Mouse (Mus musculus): ENCODE results near the gene Ssh2. TPM values are rescaled to one million over a fixed set of nuclear protein-coding genes. Genes with fewer than 3 reads are reported as not detected.

The Ssh2 gene
- 30.2 and 31.1 TPM in 2 replicates for polyA plus RNA-seq (2012)

DNA sequence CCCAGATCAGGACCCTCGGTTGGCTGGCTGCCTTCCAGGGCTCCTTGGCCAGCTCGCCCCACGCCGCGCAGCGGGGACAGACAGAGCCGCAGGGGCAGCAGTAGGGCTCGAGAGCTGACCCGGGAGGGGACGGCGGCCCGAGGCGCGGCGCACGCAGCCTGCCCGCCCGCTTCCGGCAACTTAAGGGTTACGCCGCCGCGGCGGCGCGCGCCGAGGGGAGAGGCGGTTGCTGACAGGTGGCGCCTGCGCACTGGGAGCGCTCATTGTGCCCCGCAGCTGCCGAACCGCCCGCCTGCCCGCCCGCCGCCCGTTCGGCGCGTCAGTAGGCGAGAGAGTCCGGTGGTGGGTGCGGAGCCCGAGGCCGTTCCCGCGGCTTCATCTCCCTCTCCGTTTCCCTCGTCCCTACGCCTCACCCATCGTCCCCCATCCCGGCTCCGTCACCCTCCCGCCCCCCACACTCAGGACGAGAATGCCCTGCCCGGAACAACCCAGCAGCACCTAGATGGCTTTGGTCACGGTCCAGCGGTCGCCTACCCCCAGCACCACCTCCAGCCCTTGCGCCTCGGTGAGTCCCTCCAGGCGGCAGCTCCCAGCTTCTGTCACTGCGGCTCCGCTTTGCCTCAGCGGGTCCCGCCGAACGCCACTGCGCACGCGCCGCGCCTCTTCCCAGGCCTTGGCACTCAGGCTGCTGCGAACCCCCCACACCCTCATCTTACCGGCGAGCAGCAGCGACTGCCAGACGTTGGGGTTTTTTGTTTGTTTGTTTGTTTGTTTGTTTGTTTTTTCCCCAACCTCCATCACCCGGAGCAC, at the start of gene Ssh2:
Gene Ssh2 (plus strand): TSS at position 337 of the 810 bp plus-strand sequence.
- TF ChIP-seq GATA1 (IDR thresholded peaks at IDR 0.05; ENCODE audit: low read length), result no peak

DNA sequence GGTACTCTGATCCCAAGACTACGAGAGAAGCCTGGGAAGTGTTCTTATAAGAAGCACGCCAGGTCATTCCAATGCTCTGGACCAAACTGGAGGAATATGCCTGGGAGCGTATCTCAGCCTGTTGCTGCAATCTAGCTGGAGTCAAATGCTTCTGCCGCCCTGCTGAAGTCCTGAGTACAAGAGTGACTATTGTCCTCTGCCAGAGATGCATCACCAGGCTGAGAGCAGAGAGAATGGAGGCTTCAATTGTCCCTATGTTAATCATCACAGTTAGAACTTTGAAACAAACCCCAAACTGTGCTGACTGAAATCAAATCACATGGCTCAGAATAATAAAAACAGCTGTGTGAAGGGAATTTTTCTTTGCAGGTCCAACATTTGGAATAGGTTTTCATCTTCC, 42.4 kb upstream of the Ssh2 start:
- TF ChIP-seq GATA1 (IDR thresholded peaks at IDR 0.05; ENCODE audit: low read length), result no peak

DNA sequence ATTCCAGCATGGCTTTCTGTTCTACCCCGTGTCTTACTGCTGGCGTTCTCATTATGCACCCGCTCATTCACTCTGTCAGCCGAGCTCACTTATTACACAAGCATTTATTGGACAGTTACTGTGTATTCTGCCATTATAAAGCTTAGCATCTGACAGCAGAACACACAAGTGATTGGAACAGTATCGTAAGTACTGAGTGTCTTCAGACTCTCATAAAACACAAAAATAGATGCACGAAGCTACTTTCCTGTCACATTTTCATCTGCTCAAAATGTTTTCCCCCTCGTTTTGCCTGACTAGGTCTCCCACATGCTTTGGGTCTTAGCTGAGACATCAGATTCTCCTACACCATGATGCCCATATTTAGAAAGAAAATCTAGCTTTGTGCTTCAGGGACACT, 41.6 kb upstream of the Ssh2 start:
- no peak for TF ChIP-seq GATA1 (IDR thresholded peaks at IDR 0.05; ENCODE audit: low read length)

DNA sequence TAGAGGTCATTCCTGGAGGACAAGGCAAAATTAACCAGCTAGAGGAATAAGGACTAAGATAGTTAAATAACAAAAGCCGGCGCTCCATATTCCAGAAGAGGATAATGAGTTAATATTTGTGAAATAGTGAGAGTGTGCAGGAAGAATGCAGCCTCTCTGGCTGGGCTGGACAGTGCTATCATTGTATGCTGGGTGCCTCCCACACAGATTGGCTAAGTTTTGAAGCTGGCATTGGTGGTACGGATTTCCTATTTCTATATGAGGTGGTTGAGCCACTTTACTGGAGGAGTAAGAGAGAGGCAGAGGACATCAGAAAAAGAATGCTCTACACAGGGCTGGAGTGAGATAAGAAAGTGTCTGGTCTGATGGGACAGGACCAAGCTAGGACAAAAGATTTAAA, 36.3 kb upstream of the Ssh2 start:
- no peak for TF ChIP-seq GATA1 (IDR thresholded peaks at IDR 0.05; ENCODE audit: low read length)

DNA sequence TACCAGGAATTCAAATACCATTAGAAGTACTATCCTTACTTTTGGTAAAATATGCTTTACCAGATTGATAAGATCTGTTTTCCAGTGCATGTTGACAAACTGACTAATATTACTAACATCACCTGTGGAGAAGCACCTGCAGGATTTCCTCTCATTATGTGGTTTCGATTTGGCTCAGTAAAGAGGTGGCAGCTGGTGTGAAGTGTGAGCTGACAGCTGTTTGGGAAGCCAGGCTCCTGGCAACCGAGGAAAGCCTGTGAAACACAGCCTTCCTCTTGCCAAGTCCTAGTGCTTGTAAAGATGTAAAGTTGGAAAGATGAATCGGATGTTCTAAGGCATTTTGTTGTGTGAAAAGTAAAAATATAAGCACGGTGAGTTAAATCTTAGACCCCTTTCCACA, 35.2 kb upstream of the Ssh2 start:
- TF ChIP-seq GATA1 (IDR thresholded peaks at IDR 0.05; ENCODE audit: low read length), result no peak

DNA sequence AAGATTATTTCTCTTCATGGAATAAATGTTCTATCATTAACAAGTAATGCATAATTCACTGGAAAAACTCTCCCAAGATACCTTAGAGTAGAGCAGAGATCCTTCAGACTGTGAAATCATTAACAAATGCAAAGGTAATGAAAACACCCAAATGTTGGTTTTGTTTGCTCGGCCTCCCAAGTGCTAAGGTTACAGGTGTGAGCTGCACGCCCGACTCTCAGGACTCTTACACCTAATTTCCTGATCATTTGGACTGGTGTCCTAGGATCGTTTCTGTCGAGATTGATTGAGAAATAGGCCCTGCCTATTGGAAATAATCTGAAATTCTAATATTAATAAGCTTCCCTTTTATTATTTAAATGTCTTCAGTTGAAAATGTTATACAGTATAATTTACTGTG, 34.6 kb upstream of the Ssh2 start:
- no peak for TF ChIP-seq GATA1 (IDR thresholded peaks at IDR 0.05; ENCODE audit: low read length)

DNA sequence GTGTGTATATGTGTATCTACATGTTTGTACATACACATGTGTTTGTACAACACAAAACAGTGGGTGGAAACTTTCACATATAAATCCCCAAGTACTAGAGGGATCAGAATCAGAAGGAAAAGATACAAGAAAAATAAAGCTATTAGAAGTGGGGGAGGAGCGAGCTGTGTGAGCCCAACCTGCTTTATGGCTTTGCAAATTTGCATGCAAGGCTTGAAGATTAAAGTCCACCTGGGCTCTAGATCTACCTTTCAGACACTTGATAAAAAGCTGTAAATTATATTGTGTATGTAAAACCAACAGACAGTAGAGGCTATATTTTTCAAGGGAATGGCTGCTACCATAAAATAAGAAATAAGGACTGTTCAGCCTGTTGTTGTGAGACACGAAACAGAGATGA, 34.0 kb upstream of the Ssh2 start:
- no peak for TF ChIP-seq GATA1 (IDR thresholded peaks at IDR 0.05; ENCODE audit: low read length)

DNA sequence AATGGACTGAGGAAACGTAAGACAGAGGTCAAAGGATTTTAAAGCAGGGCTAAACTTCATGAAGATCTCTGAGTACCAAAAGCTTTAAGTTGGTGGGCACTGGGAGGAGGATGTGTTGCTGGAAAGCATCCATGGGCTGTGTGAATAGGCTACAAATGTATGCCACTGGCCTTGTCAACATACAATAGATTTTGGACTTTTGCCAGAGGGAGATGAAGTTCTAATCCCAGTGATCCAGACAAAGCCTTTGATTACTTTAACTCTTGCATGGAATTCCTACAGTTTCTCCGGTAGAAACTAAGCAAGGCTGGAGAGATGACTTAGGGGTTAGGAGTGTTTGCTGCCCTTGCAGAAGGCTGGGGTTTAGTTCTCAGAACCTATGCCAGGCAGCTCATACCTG, 33.5 kb upstream of the Ssh2 start:
- TF ChIP-seq GATA1 (IDR thresholded peaks at IDR 0.05; ENCODE audit: low read length), result no peak

DNA sequence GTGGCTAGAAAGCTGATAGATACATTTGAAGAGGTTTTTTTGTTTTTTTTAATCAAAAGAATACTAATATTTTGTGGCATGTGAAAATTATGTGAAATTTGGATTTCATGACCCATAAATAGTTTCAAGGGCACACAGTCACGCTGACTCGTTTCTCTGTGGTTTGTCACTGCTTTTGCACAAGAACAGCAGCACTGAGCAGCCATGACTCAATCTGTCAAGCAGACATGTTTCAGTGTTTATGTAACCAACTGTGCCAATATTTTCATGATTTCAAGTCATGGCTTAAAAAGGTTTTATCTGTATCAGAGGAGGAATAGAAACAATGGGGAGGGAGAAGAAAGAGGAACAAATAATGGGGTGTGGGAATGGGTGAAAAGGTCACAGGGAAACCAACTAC, 31.2 kb upstream of the Ssh2 start:
- TF ChIP-seq GATA1 (IDR thresholded peaks at IDR 0.05; ENCODE audit: low read length), result no peak

DNA sequence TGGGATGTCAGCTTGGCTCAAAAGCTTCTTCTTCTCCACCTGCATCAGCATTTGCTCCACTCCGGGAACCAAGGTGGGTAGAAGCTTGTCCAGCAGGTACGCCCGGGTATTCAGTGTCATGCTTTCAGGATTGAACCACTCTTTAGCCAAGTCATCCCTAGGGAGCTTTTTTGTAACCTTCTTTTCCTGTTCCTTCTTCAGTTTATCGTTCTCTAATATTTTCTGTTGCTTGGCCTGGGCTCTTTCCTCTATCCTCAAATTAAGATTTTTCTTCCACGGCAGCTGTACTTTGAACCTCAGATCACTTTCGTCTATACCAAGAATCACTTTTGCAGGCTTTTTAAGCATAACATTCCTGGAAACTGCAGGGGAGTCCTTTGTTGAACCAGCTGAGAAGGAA, 27.2 kb upstream of the Ssh2 start, which contains the start of gene Efcab5:
Gene Efcab5 (minus strand): TSS at position 101 of the 400 bp plus-strand sequence.
- TF ChIP-seq GATA1 (IDR thresholded peaks at IDR 0.05; ENCODE audit: low read length), result no peak

DNA sequence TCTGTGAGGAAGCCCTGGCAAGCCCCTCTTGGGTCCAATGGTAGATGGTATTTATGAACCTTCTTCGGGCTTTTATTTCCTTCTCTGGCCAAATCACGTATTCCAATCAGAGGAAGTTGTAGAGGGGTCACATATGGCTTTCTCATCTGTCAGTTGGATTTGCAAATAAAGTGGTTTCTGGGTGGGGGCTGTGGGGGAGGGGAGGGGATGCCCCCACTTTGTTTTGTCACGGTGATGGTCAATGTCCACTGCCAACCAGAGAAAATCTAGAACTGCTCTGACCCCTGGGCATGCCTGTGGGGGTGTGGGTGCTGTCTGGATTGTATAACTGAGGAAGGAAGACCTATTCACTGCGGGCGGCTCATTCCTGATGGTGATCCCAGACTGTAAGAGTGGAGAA, 22.7 kb upstream of the Ssh2 start:
- no peak for TF ChIP-seq GATA1 (IDR thresholded peaks at IDR 0.05; ENCODE audit: low read length)

DNA sequence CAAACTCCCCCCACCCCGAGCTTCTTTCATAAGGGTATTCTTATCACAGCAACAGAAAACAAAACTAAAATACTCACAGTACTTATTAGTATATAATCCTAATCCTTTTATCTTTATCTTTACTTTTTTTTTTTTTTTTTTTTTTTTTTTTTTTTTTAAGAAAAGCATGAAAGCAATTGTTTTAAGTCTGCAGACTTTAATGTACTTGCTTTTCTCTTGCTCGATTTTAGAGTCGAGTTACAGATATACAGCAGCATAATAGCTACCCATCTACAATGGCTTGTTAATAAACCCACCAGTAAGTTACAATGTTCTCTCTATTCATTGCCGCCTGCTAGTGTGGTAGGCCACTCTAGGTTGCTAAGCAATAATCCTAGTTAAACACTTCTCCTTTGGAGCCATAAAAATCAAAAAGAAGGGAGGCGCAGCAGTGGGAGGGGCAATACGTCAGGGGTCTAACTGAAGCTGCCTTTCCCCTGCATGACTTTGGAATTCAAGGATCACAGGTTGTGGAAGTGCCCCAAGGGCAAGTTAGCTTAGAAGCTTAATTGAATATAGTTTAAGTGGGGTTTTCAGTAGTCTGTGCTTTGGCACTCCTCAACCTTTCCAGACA, 22.0 kb upstream of the Ssh2 start:
- TF ChIP-seq GATA1 (IDR thresholded peaks at IDR 0.05; ENCODE audit: low read length), result no peak

DNA sequence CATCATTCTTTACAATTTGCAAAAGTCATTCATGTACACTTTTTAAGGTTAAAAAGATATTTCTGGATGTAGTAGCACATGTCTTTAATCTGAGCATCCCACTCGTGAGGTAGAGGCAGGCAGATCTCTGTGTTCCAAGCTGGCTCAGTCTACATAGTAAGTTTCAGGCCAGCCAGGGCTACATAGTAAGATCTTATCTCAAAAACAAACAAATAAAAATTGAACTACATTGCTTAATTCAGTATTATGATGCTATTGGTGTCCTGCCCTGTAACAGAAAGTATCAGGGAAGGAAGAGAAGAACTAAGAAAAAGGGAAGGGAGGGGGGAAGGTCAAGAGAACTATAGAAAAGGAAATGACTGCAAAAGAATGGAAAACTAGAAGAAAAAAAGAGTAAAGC, 21.3 kb upstream of the Ssh2 start:
- no peak for TF ChIP-seq GATA1 (IDR thresholded peaks at IDR 0.05; ENCODE audit: low read length)

DNA sequence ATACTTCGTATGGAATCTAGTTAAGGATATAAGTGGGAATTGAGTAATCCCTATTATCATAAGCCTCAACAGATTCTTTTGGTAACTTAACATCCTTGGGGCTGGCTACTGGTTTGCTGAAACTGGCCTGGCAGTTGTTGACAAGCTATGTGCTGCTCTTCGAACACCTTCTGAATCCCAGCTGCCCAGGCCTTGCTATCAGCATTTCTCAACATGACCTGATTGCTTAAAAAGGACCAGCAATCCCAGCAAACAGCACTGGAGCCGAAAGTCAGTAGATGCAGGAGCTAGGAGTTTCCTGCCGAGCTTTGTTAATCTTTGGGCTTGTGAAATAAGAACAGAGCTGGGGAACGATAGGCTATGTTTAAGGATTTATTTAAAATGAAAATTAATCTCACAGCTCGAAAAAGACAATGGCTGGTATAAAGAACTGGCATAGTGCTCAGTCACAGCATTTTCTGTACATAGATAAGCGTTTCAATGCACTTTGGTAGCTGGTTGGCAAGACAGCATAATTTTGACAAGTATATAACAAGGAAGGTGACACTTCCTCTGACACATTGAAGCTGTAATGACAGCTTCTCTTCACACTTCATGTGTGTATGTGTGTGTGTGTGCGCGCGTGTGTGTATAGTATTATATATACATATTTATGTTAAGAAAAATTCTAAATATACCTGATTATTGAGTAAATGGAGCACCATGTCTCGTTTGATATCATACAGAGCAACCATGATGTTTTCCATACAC, 20.6 kb upstream of the Ssh2 start:
- no peak for TF ChIP-seq GATA1 (IDR thresholded peaks at IDR 0.05; ENCODE audit: low read length)

DNA sequence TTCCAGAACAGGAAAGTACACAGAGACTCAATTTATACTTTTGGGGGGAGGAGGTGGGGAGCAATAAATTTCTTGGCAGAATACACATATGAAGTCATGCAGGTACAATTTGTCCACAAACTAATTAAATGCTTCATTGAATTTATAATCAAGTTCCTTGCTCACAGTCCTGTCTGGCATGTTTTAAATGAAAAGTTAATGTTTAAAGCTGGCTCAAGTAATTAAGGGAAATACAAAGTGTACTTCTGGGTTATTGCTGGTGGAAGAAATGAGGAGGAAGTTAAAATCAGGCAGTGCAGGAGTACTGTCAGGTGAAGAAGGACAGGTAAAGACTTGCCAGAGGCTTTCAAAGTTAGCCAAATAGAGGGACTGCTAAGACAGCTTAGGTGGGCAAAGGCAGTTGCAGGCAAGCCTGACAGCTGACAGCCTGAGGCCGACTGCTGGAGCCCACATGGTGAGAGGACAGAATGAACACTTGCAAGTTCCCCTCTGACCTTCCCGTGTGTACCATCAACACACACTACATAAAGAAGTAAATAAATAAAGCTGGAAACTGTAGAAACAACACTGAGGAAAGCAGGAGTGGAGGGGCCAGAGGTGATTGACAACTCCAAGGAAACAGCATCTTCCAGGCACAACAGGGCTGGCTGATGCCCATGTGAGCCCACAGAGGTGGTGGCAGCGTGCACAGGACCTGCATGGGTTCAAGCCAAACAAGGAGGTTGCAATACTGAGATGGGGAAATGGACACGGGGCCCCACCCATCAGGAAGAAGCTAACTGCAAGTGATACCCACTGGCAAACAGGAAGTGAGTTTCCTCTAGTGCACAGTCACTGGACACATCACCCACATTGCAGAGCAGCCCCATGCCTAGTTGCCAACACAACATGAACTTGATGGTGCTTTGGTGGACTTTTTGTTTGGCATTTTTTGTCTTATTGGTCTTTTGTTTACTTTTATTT, 19.6 kb upstream of the Ssh2 start:
- TF ChIP-seq GATA1 (IDR thresholded peaks at IDR 0.05; ENCODE audit: low read length), result no peak
